Mouse (Mus musculus): ENCODE measurements at regions not wholly inside any gene's neighbourhood (a gene's known extent, or its start where the extent isn't known, plus 50 kb on each side); places are given as distances from the start of the nearest gene placed in this dataset.

GRCm38 (mm10) chr9:111745206-111745605 is 55.1 kb upstream of the Stac start:
- peak; percentile 18 for TF ChIP-seq CTCF (IDR thresholded peaks at IDR 0.05; ENCODE audit: low read depth)
- no peak for TF ChIP-seq EP300 (optimal IDR thresholded peaks at IDR 0.05)
